Mouse (Mus musculus): ENCODE measurements around the gene Celf3. TPM values are rescaled to one million over a fixed set of nuclear protein-coding genes. Genes with fewer than 3 reads are reported as not detected.

Celf3 gene
- 2.3 and 3.3 TPM in 2 replicates for polyA plus RNA-seq (2015; fragmentation: Nextera tagmentation; extraction: Ambion mirVana)

DNA sequence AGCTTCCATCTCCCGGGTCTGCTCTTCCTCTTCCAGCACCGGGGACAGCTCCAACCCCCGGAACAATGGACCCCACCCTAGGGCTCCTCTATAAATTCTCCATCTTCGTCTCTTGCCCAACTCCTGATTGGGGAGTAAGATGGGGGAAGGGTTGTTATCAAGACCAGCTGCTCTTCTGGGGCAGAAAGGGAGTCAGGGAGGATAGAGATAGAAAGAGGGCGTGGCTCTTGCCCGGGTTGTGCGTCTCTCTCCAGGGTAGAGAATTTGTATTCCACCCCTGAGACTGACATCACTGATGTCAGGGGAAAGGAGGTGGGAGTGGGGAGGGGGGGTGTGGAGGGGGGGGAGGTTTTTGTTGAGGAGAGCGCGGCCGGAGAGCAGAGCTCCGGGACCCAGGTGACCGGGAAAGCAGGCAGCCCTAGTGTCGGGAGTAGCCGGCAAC is at the start of gene Celf3:
TSS of gene Celf3 (plus strand) at position 315 of the 442 bp plus-strand sequence.
- H3K4me1 ChIP-seq (replicated peaks; ENCODE audit: control insufficient read depth, insufficient read depth, low read length): peaks cover 3% of the 10 kb centered on the region; the same call in 1 of the 2 replicates
- peak; percentile 10; the same call in 1 of the 2 replicates for ATAC-seq (ENCODE audit: low read depth)
- no peak within 1 kb of the TSS for H3K9ac ChIP-seq (ENCODE audit: low read length)
- no peak within 1 kb of the TSS for H3K27ac ChIP-seq (ENCODE audit: low read length)
- H3K4me3 ChIP-seq (ENCODE audit: low read length): no peak within 1 kb of the TSS
- H3K36me3 ChIP-seq (ENCODE audit: control insufficient read depth, insufficient read depth, low read length): no peaks in the 10 kb centered on the region
- WGBS: 3% methylated on average over 14 of the region's 14 CpGs
- no peak within 1 kb of the TSS for H3K4me2 ChIP-seq (ENCODE audit: low read depth, low read length)
- peaks cover 2% of the 10 kb centered on the region; the same call in 1 of the 2 replicates for H3K27me3 ChIP-seq (ENCODE audit: control insufficient read depth, insufficient read depth, low read depth, low read length)
- no peaks in the 10 kb centered on the region for H3K9me3 ChIP-seq (ENCODE audit: control insufficient read depth, low read length)

- no peak overlapping the region for H3K9ac ChIP-seq (ENCODE audit: low read length)
- no peaks in the 10 kb centered on the region for H3K9me3 ChIP-seq (ENCODE audit: control insufficient read depth, low read length)
- WGBS: 58% methylated on average over 2 of the region's 2 CpGs
- ATAC-seq (ENCODE audit: low read depth): no peak
- no peak overlapping the region for H3K4me2 ChIP-seq (ENCODE audit: low read depth, low read length)
- H3K4me1 ChIP-seq (replicated peaks; ENCODE audit: control insufficient read depth, insufficient read depth, low read length): no peaks in the 10 kb centered on the region
- H3K27me3 ChIP-seq (ENCODE audit: control insufficient read depth, insufficient read depth, low read depth, low read length): no peaks in the 10 kb centered on the region
- H3K4me3 ChIP-seq (ENCODE audit: low read length): no peak overlapping the region
- H3K27ac ChIP-seq (ENCODE audit: low read length): no peak overlapping the region
- no peaks in the 10 kb centered on the region for H3K36me3 ChIP-seq (ENCODE audit: control insufficient read depth, insufficient read depth, low read length)
Observed at GRCm38 (mm10) chr3:94430980-94431379, 47.1 kb upstream of the Celf3 start.

GRCm38 (mm10) chr3:94434305-94434704 is 43.8 kb upstream of the Celf3 start:
- Histone ChIP-seq H3K4me1 (replicated peaks; ENCODE audit: control insufficient read depth, insufficient read depth, low read length) (no peaks in the 10 kb centered on the region), H3K4me3 (ENCODE audit: low read length) (no peak overlapping the region), H3K9me3 (ENCODE audit: control insufficient read depth, low read length) (no peaks in the 10 kb centered on the region), H3K27ac (ENCODE audit: low read length) (no peak overlapping the region), H3K27me3 (ENCODE audit: control insufficient read depth, insufficient read depth, low read depth, low read length) (no peaks in the 10 kb centered on the region), H3K36me3 (ENCODE audit: control insufficient read depth, insufficient read depth, low read length) (no peaks in the 10 kb centered on the region), H3K4me2 (ENCODE audit: low read depth, low read length) (no peak overlapping the region), H3K9ac (ENCODE audit: low read length) (no peak overlapping the region)
- ATAC-seq (ENCODE audit: low read depth): no peak
- WGBS: 60% methylated on average over 2 of the region's 2 CpGs

DNA sequence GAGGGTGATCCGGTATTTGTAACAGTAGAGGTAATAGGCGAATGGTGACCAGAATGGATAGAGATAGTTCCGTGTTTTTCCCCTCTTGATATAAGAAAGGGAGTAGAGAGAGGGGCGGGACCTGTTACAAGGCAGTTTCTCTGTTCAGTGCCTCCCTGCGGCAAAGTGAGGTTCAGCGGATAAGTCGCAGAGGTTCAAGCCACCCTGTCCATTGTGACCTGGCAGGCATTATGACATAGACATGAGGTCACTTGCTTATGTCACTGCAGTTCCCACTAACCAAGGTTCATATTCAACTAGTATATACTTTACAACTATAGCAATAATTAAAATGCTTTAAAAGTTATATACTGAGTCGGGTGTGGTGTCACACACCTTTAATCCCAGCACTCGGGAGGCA is 41.7 kb upstream of the Celf3 start:
- Histone ChIP-seq H3K9ac (ENCODE audit: low read length) (no peak overlapping the region), H3K27me3 (ENCODE audit: control insufficient read depth, insufficient read depth, low read depth, low read length) (no peaks in the 10 kb centered on the region), H3K27ac (ENCODE audit: low read length) (no peak overlapping the region), H3K4me3 (ENCODE audit: low read length) (no peak overlapping the region), H3K36me3 (ENCODE audit: control insufficient read depth, insufficient read depth, low read length) (no peaks in the 10 kb centered on the region), H3K4me1 (replicated peaks; ENCODE audit: control insufficient read depth, insufficient read depth, low read length) (no peaks in the 10 kb centered on the region), H3K4me2 (ENCODE audit: low read depth, low read length) (no peak overlapping the region), H3K9me3 (ENCODE audit: control insufficient read depth, low read length) (no peaks in the 10 kb centered on the region)
- no peak for ATAC-seq (ENCODE audit: low read depth)
- 81% methylated on average over 9 of the region's 9 CpGs for WGBS

GRCm38 (mm10) chr3:94441182-94441581 is 36.9 kb upstream of the Celf3 start:
- no peak overlapping the region for H3K4me3 ChIP-seq (ENCODE audit: low read length)
- no peaks in the 10 kb centered on the region for H3K9me3 ChIP-seq (ENCODE audit: control insufficient read depth, low read length)
- H3K27me3 ChIP-seq (ENCODE audit: control insufficient read depth, insufficient read depth, low read depth, low read length): no peaks in the 10 kb centered on the region
- no peak overlapping the region for H3K4me2 ChIP-seq (ENCODE audit: low read depth, low read length)
- 36% methylated on average over 3 of the region's 3 CpGs for WGBS
- peaks cover 6% of the 10 kb centered on the region for H3K4me1 ChIP-seq (replicated peaks; ENCODE audit: control insufficient read depth, insufficient read depth, low read length)
- H3K9ac ChIP-seq (ENCODE audit: low read length): no peak overlapping the region
- no peak for ATAC-seq (ENCODE audit: low read depth)
- no peak overlapping the region for H3K27ac ChIP-seq (ENCODE audit: low read length)
- peaks cover 12% of the 10 kb centered on the region for H3K36me3 ChIP-seq (ENCODE audit: control insufficient read depth, insufficient read depth, low read length)

GRCm38 (mm10) chr3:94442951-94443596 is 35.0 kb upstream of the Celf3 start, which contains the start of gene Mrpl9:
Mrpl9 (plus strand) TSS chr3:94443318.
- WGBS: 0% methylated on average over 38 of the region's 39 CpGs
- H3K4me2 ChIP-seq (ENCODE audit: low read depth, low read length): peak within 1 kb of the TSS; percentile 85
- H3K27ac ChIP-seq (ENCODE audit: low read length): peak within 1 kb of the TSS; percentile 69
- H3K9ac ChIP-seq (ENCODE audit: low read length): peak within 1 kb of the TSS; percentile 96
- peak within 1 kb of the TSS; percentile 98 for H3K4me3 ChIP-seq (ENCODE audit: low read length)
- peaks cover 29% of the 10 kb centered on the region for H3K36me3 ChIP-seq (ENCODE audit: control insufficient read depth, insufficient read depth, low read length)
- ATAC-seq (ENCODE audit: low read depth): peak; percentile 99
- peaks cover 6% of the 10 kb centered on the region for H3K4me1 ChIP-seq (replicated peaks; ENCODE audit: control insufficient read depth, insufficient read depth, low read length)
- H3K9me3 ChIP-seq (ENCODE audit: control insufficient read depth, low read length): no peaks in the 10 kb centered on the region
- H3K27me3 ChIP-seq (ENCODE audit: control insufficient read depth, insufficient read depth, low read depth, low read length): no peaks in the 10 kb centered on the region

GRCm38 (mm10) chr3:94443597-94443964 is 34.5 kb upstream of the Celf3 start, which contains the start of gene Oaz3:
Oaz3 (minus strand) TSS chr3:94443915.
- H3K4me2 ChIP-seq (ENCODE audit: low read depth, low read length): peak within 1 kb of the TSS; percentile 85
- no peak for ATAC-seq (ENCODE audit: low read depth)
- peak within 1 kb of the TSS; percentile 98 for H3K4me3 ChIP-seq (ENCODE audit: low read length)
- H3K36me3 ChIP-seq (ENCODE audit: control insufficient read depth, insufficient read depth, low read length): peaks cover 34% of the 10 kb centered on the region
- H3K9me3 ChIP-seq (ENCODE audit: control insufficient read depth, low read length): no peaks in the 10 kb centered on the region
- H3K27me3 ChIP-seq (ENCODE audit: control insufficient read depth, insufficient read depth, low read depth, low read length): no peaks in the 10 kb centered on the region
- peak within 1 kb of the TSS; percentile 96 for H3K9ac ChIP-seq (ENCODE audit: low read length)
- peaks cover 6% of the 10 kb centered on the region for H3K4me1 ChIP-seq (replicated peaks; ENCODE audit: control insufficient read depth, insufficient read depth, low read length)
- whole genome bisulfite sequencing: under 1% methylated on average over 23 of the region's 24 CpGs
- H3K27ac ChIP-seq (ENCODE audit: low read length): peak within 1 kb of the TSS; percentile 69

DNA sequence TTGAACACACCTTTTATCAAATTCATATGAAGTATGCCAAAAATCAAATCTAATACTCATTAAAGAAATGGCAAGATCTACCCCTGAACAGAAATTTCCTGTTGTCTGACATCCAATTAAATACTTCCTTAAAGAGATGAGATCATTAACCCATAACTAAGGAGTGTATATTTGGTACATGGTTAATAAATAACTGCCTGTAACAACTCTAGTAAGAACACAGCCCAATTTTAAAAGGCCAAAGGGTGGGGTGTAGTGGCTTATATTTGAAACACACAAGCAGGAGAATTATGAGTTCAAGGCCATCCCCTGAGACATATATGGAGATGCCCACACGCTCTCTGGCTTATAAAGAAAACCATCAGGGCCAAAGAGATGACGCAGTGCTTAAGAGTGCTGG is 28.7 kb upstream of the Celf3 start:
- H3K27ac ChIP-seq (ENCODE audit: low read length): no peak overlapping the region
- peaks cover 1% of the 10 kb centered on the region; the same call in 1 of the 2 replicates for H3K4me1 ChIP-seq (replicated peaks; ENCODE audit: control insufficient read depth, insufficient read depth, low read length)
- no peak overlapping the region for H3K9ac ChIP-seq (ENCODE audit: low read length)
- H3K27me3 ChIP-seq (ENCODE audit: control insufficient read depth, insufficient read depth, low read depth, low read length): no peaks in the 10 kb centered on the region
- no peaks in the 10 kb centered on the region for H3K9me3 ChIP-seq (ENCODE audit: control insufficient read depth, low read length)
- no peak for ATAC-seq (ENCODE audit: low read depth)
- H3K4me2 ChIP-seq (ENCODE audit: low read depth, low read length): no peak overlapping the region
- H3K36me3 ChIP-seq (ENCODE audit: control insufficient read depth, insufficient read depth, low read length): peaks cover 43% of the 10 kb centered on the region
- no peak overlapping the region for H3K4me3 ChIP-seq (ENCODE audit: low read length)
- 93% methylated on average over 2 of the region's 2 CpGs for WGBS

DNA sequence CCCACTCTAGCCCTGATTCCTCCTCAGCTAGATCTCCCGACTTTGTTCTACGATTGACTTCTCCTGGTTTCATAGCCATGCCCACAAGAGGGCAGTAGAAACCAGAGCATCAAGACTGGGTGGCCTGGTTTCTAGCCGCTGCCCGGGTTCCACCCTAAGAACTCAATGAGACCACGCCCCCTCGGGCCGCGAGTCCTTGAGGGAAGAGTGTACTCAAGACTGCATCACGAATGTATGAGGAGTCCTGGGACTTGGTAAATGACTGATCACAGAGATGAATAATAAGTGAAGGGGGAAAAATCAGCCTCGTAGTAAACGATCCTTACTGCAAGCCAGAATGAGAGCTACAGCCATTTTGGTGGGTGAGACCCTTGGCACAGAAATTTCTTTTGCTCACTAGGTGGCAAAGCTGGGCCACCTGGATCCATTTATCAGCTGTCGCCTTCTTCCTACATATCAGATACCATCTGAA is 21.5 kb upstream of the Celf3 start:
- H3K27me3 ChIP-seq (ENCODE audit: control insufficient read depth, insufficient read depth, low read depth, low read length): no peaks in the 10 kb centered on the region
- H3K4me3 ChIP-seq (ENCODE audit: low read length): peak overlapping the region; percentile 38
- under 1% methylated on average over 12 of the region's 12 CpGs for WGBS
- H3K27ac ChIP-seq (ENCODE audit: low read length): no peak overlapping the region
- peak; percentile 91 for ATAC-seq (ENCODE audit: low read depth)
- peak overlapping the region; percentile 53 for H3K4me2 ChIP-seq (ENCODE audit: low read depth, low read length)
- H3K9me3 ChIP-seq (ENCODE audit: control insufficient read depth, low read length): peaks cover 3% of the 10 kb centered on the region; the same call in 1 of the 2 replicates
- 0 out of 2 replicates have a peak, but pooled peaks cover 2% of the 10 kb centered on the region for H3K4me1 ChIP-seq (replicated peaks; ENCODE audit: control insufficient read depth, insufficient read depth, low read length)
- H3K9ac ChIP-seq (ENCODE audit: low read length): no peak overlapping the region; the same call in 1 of the 2 replicates
- H3K36me3 ChIP-seq (ENCODE audit: control insufficient read depth, insufficient read depth, low read length): no peaks in the 10 kb centered on the region

Measured in lung, embryonic 16.5 days (tissue).